Mouse (Mus musculus) effector memory CD4-positive, alpha-beta T cell, adult 5 months (primary cell): Measurements from ENCODE around the gene Zbp1. TPM values are rescaled to one million over a fixed set of nuclear protein-coding genes. Genes with fewer than 3 reads are reported as not detected.

ENCODE experiments used
- polyA plus RNA-seq: library from polyadenylated mRNA; unstranded; fragments of 100-300 nt; shearing (Covaris generic); gene quantifications from one replicate; pipeline ENCODE4 v1.2.1, GENCODE M21; 2017

Zbp1 gene
- 61.5 TPM for polyA plus RNA-seq

GRCm38 (mm10) chr2:173218416-173219141 is at the start of gene Zbp1:
TSS of gene Zbp1 (minus strand) at chr2:173218923.

Other genes with a start within 250 kb of the Zbp1 start
- 3.1 TPM for gene Spo11, start 241.2 kb downstream of the Zbp1 start, polyA plus RNA-seq
- gene Rae1, start 218.8 kb downstream of the Zbp1 start, polyA plus RNA-seq: 70.4 TPM
- 21.9 TPM for gene Rbm38, start 198.4 kb downstream of the Zbp1 start, polyA plus RNA-seq
- not detected for gene Ctcfl, start 99.4 kb downstream of the Zbp1 start, polyA plus RNA-seq
- gene Pck1, start 65.9 kb downstream of the Zbp1 start, polyA plus RNA-seq: not detected
- gene Pmepa1, start 57.6 kb upstream of the Zbp1 start, polyA plus RNA-seq: 19.2 TPM